Mouse (Mus musculus): Measurements from ENCODE around the gene Rab4a. TPM values are rescaled to one million over a fixed set of nuclear protein-coding genes. Genes with fewer than 3 reads are reported as not detected.

Rab4a gene
- total and polyA plus RNA-seq, 3 experiments = 22.2 to 44.6 TPM; not detected in 1

GRCm38 (mm10) chr8:123849352-123849751 lies 43.6 kb downstream of the Rab4a start:
- H3K27me3 ChIP-seq (ENCODE audit: control insufficient read depth in 1 of 2, insufficient read depth in 2 of 2, low read length in 2 of 2) = no peaks in the 10 kb centered on the region
- H3K27ac ChIP-seq (ENCODE audit: control insufficient read depth, low read depth, low read length) = no peak overlapping the region
- no peak for TF ChIP-seq GATA1 (IDR thresholded peaks at IDR 0.05; ENCODE audit: low read depth, low read length)
- TF ChIP-seq NELFE (IDR thresholded peaks at IDR 0.05; ENCODE audit: low read depth, low read length) = no peak
- TF ChIP-seq HCFC1 (IDR thresholded peaks at IDR 0.05; ENCODE audit: low read depth, low read length) = no peak
- no peak for TF ChIP-seq ELF1 (IDR thresholded peaks at IDR 0.05; ENCODE audit: low read depth, low read length)
- TF ChIP-seq MXI1 (IDR thresholded peaks at IDR 0.05; ENCODE audit: low read depth, low read length) = no peak
- TF ChIP-seq POLR2AphosphoS2 (IDR thresholded peaks at IDR 0.05; ENCODE audit: low read length) = no peak
- TF ChIP-seq CHD2 (IDR thresholded peaks at IDR 0.05; ENCODE audit: low read length) = no peak
- TF ChIP-seq UBTF (IDR thresholded peaks at IDR 0.05; ENCODE audit: borderline replicate concordance, insufficient read depth, low read depth, low read length) = no peak
- TF ChIP-seq CHD1 (IDR thresholded peaks at IDR 0.05; ENCODE audit: low read depth, low read length) = no peak
- no peak for TF ChIP-seq MYB (IDR thresholded peaks at IDR 0.05; ENCODE audit: low read depth, low read length)
- TF ChIP-seq MAZ (IDR thresholded peaks at IDR 0.05; ENCODE audit: low read depth, low read length) = no peak
- no peak for TF ChIP-seq POLR2AphosphoS5 (IDR thresholded peaks at IDR 0.05; ENCODE audit: borderline replicate concordance, low read depth, low read length)
- no peak for TF ChIP-seq ZNF384 (IDR thresholded peaks at IDR 0.05; ENCODE audit: low read depth, low read length)
- no peak for TF ChIP-seq TCF12 (IDR thresholded peaks at IDR 0.05; ENCODE audit: low read depth, low read length)
- TF ChIP-seq MYC (IDR thresholded peaks at IDR 0.05; ENCODE audit: low read depth, low read length) = no peak
- TF ChIP-seq GABPA (IDR thresholded peaks at IDR 0.05; ENCODE audit: low read depth, low read length) = no peak
- no peak for TF ChIP-seq EP300 (IDR thresholded peaks at IDR 0.05; ENCODE audit: low read depth in 1 of 2, low read length in 2 of 2)
- TF ChIP-seq USF2 (IDR thresholded peaks at IDR 0.05; ENCODE audit: borderline replicate concordance in 1 of 2, insufficient read depth in 1 of 2, low read depth in 1 of 2, low read length in 2 of 2) = no peak
- no peak for TF ChIP-seq POLR2A (IDR thresholded peaks at IDR 0.05; ENCODE audit: control insufficient read depth in 1 of 2, insufficient read depth in 1 of 2, low read depth in 1 of 2, low read length in 2 of 2, poor library complexity in 1 of 2)
- TF ChIP-seq SMC3 (IDR thresholded peaks at IDR 0.05; ENCODE audit: low read depth, low read length) = no peak
- DNase-seq (ENCODE audit: low read depth, low spot score) = no peak
- no peaks in the 10 kb centered on the region for H3K9me3 ChIP-seq (replicated peaks; ENCODE audit: insufficient read depth, low read length)
- peaks cover 66% of the 10 kb centered on the region for H3K79me2 ChIP-seq (ENCODE audit: control insufficient read depth, insufficient read depth, low read length, poor library complexity)
- H3K4me1 ChIP-seq (ENCODE audit: control insufficient read depth in 1 of 2, insufficient read depth in 2 of 2, low read length in 2 of 2) = peaks cover 5 to 16% of the 10 kb centered on the region in 2 experiments
- no peak overlapping the region for H3K9ac ChIP-seq (ENCODE audit: control insufficient read depth, low read depth, low read length, poor library complexity, severe bottlenecking)
- H3K36me3 ChIP-seq (ENCODE audit: control insufficient read depth in 1 of 2, insufficient read depth in 2 of 2, low read length in 2 of 2) = peaks cover 0 to 14% of the 10 kb centered on the region in 2 experiments; a peak in 2 of 4 replicates
- H3K4me3 ChIP-seq (ENCODE audit: control insufficient read depth in 1 of 2, insufficient read depth in 1 of 2, low read depth in 2 of 2, low read length in 2 of 2) = no peak overlapping the region

GRCm38 (mm10) chr8:123851590-123851989 lies 45.8 kb downstream of the Rab4a start:
- Histone ChIP-seq H3K4me1 (ENCODE audit: control insufficient read depth in 1 of 2, insufficient read depth in 2 of 2, low read length in 2 of 2) (peaks cover 7 to 27% of the 10 kb centered on the region in 2 experiments), H3K27ac (ENCODE audit: control insufficient read depth, low read depth, low read length) (no peak overlapping the region), H3K36me3 (ENCODE audit: control insufficient read depth in 1 of 2, insufficient read depth in 2 of 2, low read length in 2 of 2) (peaks cover 0 to 29% of the 10 kb centered on the region in 2 experiments; a peak in 2 of 4 replicates), H3K4me3 (ENCODE audit: control insufficient read depth in 1 of 2, insufficient read depth in 1 of 2, low read depth in 2 of 2, low read length in 2 of 2) (no peak overlapping the region), H3K9me3 (replicated peaks; ENCODE audit: insufficient read depth, low read length) (no peaks in the 10 kb centered on the region), H3K79me2 (ENCODE audit: control insufficient read depth, insufficient read depth, low read length, poor library complexity) (peaks cover 72% of the 10 kb centered on the region), H3K27me3 (ENCODE audit: control insufficient read depth in 1 of 2, insufficient read depth in 2 of 2, low read length in 2 of 2) (no peaks in the 10 kb centered on the region), H3K9ac (ENCODE audit: control insufficient read depth, low read depth, low read length, poor library complexity, severe bottlenecking) (no peak overlapping the region)
- TF ChIP-seq JUND (IDR thresholded peaks at IDR 0.05; ENCODE audit: low read depth, low read length) = no peak
- TF ChIP-seq POLR2AphosphoS2 (IDR thresholded peaks at IDR 0.05; ENCODE audit: low read length) = no peak
- TF ChIP-seq TAL1 (IDR thresholded peaks at IDR 0.05; ENCODE audit: low read length) = no peak
- DNase-seq (ENCODE audit: low read depth, low spot score) = no peak
